Mouse (Mus musculus): ENCODE data around the gene Abcb5.

GRCm38 (mm10) chr12:118849203-118849861, 116.9 kb downstream of the Abcb5 start:
- TF ChIP-seq MAFK (IDR thresholded peaks at IDR 0.05; ENCODE audit: insufficient read depth, low read depth, low read length) (no peak), ZC3H11A (IDR thresholded peaks at IDR 0.05; ENCODE audit: borderline replicate concordance, low read depth, low read length) (no peak), ZNF384 (IDR thresholded peaks at IDR 0.05; ENCODE audit: low read depth, low read length) (no peak)

All from ES-E14 (cell line).